Mouse (Mus musculus): ENCODE results near the gene Olfr70. TPM values are rescaled to one million over a fixed set of nuclear protein-coding genes. Genes with fewer than 3 reads are reported as not detected.

Gene Olfr70
- polyA plus RNA-seq, 1 experiment from 2014 or later = not detected

GRCm38 (mm10) chr4:43649783-43650182, 50.8 kb downstream of the Olfr70 start:
- no peak overlapping the region for H3K4me3 ChIP-seq
- H3K4me2 ChIP-seq = no peak overlapping the region
- H3K27ac ChIP-seq = no peak overlapping the region
- WGBS = 88% methylated on average over 3 of the region's 3 CpGs
- peaks cover 15% of the 10 kb centered on the region for H3K36me3 ChIP-seq
- H3K27me3 ChIP-seq = no peaks in the 10 kb centered on the region
- no peaks in the 10 kb centered on the region for H3K9me3 ChIP-seq
- ATAC-seq (ENCODE audit: borderline replicate concordance, extremely low read depth, low FRiP score, low TSS enrichment) = no peak
- H3K4me1 ChIP-seq = 0 out of 2 replicates have a peak, but pooled peaks cover 5% of the 10 kb centered on the region
- no peak overlapping the region for H3K9ac ChIP-seq

Other genes starting within 250 kb of the Olfr70 start
- 1.8 and 3.1 TPM in 2 replicates for gene Cd72, start 246.2 kb downstream of the Olfr70 start, polyA plus RNA-seq (2015; fragmentation: Nextera tagmentation; extraction: Ambion mirVana)
- gene Sit1, start 217.1 kb downstream of the Olfr70 start, polyA plus RNA-seq (2015; fragmentation: Nextera tagmentation; extraction: Ambion mirVana) = 0.14 and 1.2 TPM in 2 replicates
- 67.4 and 70.1 TPM in 2 replicates for gene Ccdc107, start 207.9 kb downstream of the Olfr70 start, polyA plus RNA-seq (2015; fragmentation: Nextera tagmentation; extraction: Ambion mirVana)
- 48.8 and 54.0 TPM in 2 replicates for gene Arhgef39, start 201.1 kb downstream of the Olfr70 start, polyA plus RNA-seq (2015; fragmentation: Nextera tagmentation; extraction: Ambion mirVana)
- gene Car9, start 193.8 kb downstream of the Olfr70 start, polyA plus RNA-seq (2015; fragmentation: Nextera tagmentation; extraction: Ambion mirVana) = 4.7 and 6.1 TPM in 2 replicates
- 198 and 216 TPM in 2 replicates for gene Tpm2, start 177.0 kb downstream of the Olfr70 start, polyA plus RNA-seq (2015; fragmentation: Nextera tagmentation; extraction: Ambion mirVana)
- gene Creb3, start 138.5 kb downstream of the Olfr70 start, polyA plus RNA-seq (2015; fragmentation: Nextera tagmentation; extraction: Ambion mirVana) = 62.7 and 63.2 TPM in 2 replicates
- gene Tln1, start 138.1 kb downstream of the Olfr70 start, polyA plus RNA-seq (2015; fragmentation: Nextera tagmentation; extraction: Ambion mirVana) = 97.9 and 98.2 TPM in 2 replicates
- gene Rgp1, start 122.1 kb downstream of the Olfr70 start, polyA plus RNA-seq (2015; fragmentation: Nextera tagmentation; extraction: Ambion mirVana) = 23.7 and 32.2 TPM in 2 replicates
- gene Gba2, start 121.9 kb downstream of the Olfr70 start, polyA plus RNA-seq (2015; fragmentation: Nextera tagmentation; extraction: Ambion mirVana) = 19.0 and 21.1 TPM in 2 replicates
- gene Msmp, start 116.3 kb downstream of the Olfr70 start, polyA plus RNA-seq (2015; fragmentation: Nextera tagmentation; extraction: Ambion mirVana) = 0.77 and 1.5 TPM in 2 replicates
- 9.6 and 10.6 TPM in 2 replicates for gene Npr2, start 68.9 kb downstream of the Olfr70 start, polyA plus RNA-seq (2015; fragmentation: Nextera tagmentation; extraction: Ambion mirVana)
- gene Spag8, start 47.2 kb downstream of the Olfr70 start, polyA plus RNA-seq (2015; fragmentation: Nextera tagmentation; extraction: Ambion mirVana) = 3.9 TPM in 2 replicates
- gene Hint2, start 44.3 kb downstream of the Olfr70 start, polyA plus RNA-seq (2015; fragmentation: Nextera tagmentation; extraction: Ambion mirVana) = 110 and 114 TPM in 2 replicates
- gene Tmem8b, start 31.8 kb downstream of the Olfr70 start, polyA plus RNA-seq (2015; fragmentation: Nextera tagmentation; extraction: Ambion mirVana) = 4.2 and 4.9 TPM in 2 replicates
- 2.1 and 2.3 TPM in 2 replicates for gene Fam221b, start 31.7 kb downstream of the Olfr70 start, polyA plus RNA-seq (2015; fragmentation: Nextera tagmentation; extraction: Ambion mirVana)
- gene Olfr71, start 9.4 kb upstream of the Olfr70 start, polyA plus RNA-seq (2015; fragmentation: Nextera tagmentation; extraction: Ambion mirVana) = not detected in 2 replicates
- gene Hrct1, start 26.4 kb upstream of the Olfr70 start, polyA plus RNA-seq (2015; fragmentation: Nextera tagmentation; extraction: Ambion mirVana) = 1.1 and 1.3 TPM in 2 replicates
- gene Spaar, start 29.2 kb upstream of the Olfr70 start, polyA plus RNA-seq (2015; fragmentation: Nextera tagmentation; extraction: Ambion mirVana) = 0.48 and 0.62 TPM in 2 replicates
- gene Olfr159, start 70.2 kb upstream of the Olfr70 start, polyA plus RNA-seq (2015; fragmentation: Nextera tagmentation; extraction: Ambion mirVana) = not detected in 2 replicates
- not detected in 2 replicates for gene Olfr156, start 123.1 kb upstream of the Olfr70 start, polyA plus RNA-seq (2015; fragmentation: Nextera tagmentation; extraction: Ambion mirVana)
- gene Olfr157, start 139.4 kb upstream of the Olfr70 start, polyA plus RNA-seq (2015; fragmentation: Nextera tagmentation; extraction: Ambion mirVana) = not detected in 2 replicates
- not detected in 2 replicates for gene Olfr155, start 150.8 kb upstream of the Olfr70 start, polyA plus RNA-seq (2015; fragmentation: Nextera tagmentation; extraction: Ambion mirVana)
- 23.0 and 23.2 TPM in 2 replicates for gene Reck, start 174.7 kb upstream of the Olfr70 start, polyA plus RNA-seq (2015; fragmentation: Nextera tagmentation; extraction: Ambion mirVana)